Mouse (Mus musculus) yolk sac, embryonic 10.5 days (tissue): ENCODE results near the gene Gm21411.
"Not testable (repeated sequence)": the region's sequence is repeated elsewhere in the genome, so short reads cannot be mapped to it uniquely, and the experiment has no call there.

Experiments used
- DNase-seq: peaks from one replicate; pipeline ENCODE4 v3.0.0-alpha.2; 2017; ENCODE audit warnings: low spot score

The Gm21411 gene

GRCm38 (mm10) chr4:146909386-146910137 lies at the start of gene Gm21411:
Gene Gm21411, minus strand, starts transcription at chr4:146909590.
- DNase-seq, result not testable (repeated sequence)

GRCm38 (mm10) chr4:146941691-146942090 lies 32.3 kb upstream of the Gm21411 start:
- not testable (repeated sequence) for DNase-seq

- peak; percentile 40 for DNase-seq
These were observed 23.1 kb upstream of the Gm21411 start for GRCm38 (mm10) chr4:146932311-146933082.

GRCm38 (mm10) chr4:146915196-146915595 lies 5.8 kb upstream of the Gm21411 start:
- no peak for DNase-seq

- not testable (repeated sequence) for DNase-seq
These were observed 1.3 kb downstream of the Gm21411 start for GRCm38 (mm10) chr4:146908131-146908530.

GRCm38 (mm10) chr4:146904782-146905181 lies 4.6 kb downstream of the Gm21411 start:
- DNase-seq, result not testable (repeated sequence)

- not testable (repeated sequence) for DNase-seq
These were observed 6.3 kb downstream of the Gm21411 start for GRCm38 (mm10) chr4:146903126-146903525.
